Mouse (Mus musculus) MEL (cell line): ENCODE measurements at regions not wholly inside any gene's neighbourhood (a gene's known extent, or its start where the extent isn't known, plus 50 kb on each side); places are given as distances from the start of the nearest gene placed in this dataset.
A peak's percentile ranks its signal among the peaks of the same experiment; 100 is the strongest.

Source experiments
- DNase-seq: peaks from one replicate; pipeline ENCODE4 v3.0.0; 2011; ENCODE audit warnings: low read depth, low spot score
- H3K27ac ChIP-seq: 2 replicates; pipeline ENCODE4 v1.5.1; 2012; ENCODE audit warnings: low read depth, mild to moderate bottlenecking, control low read depth, low read length, moderate library complexity; ENCODE audit not compliant: control insufficient read depth
- H3K27me3 ChIP-seq, 2 experiments: fragments of 150-350 bp in 1 of 2; sonication (generic) in 1 of 2; 2 replicates each; pipeline ENCODE4 v1.6.1; 2012; ENCODE audit warnings: low read length in 2 of 2, mild to moderate bottlenecking in 2 of 2, improper control_type of control experiment in 1 of 2, moderate library complexity in 1 of 2; ENCODE audit not compliant: insufficient read depth in 2 of 2, control insufficient read depth in 1 of 2
- H3K36me3 ChIP-seq, 2 experiments: 2 replicates each; pipeline ENCODE4 v1.6.1; 2012 to 2014; ENCODE audit warnings: low read length in 2 of 2, improper control_type of control experiment in 1 of 2, inconsistent platforms in 1 of 2, mild to moderate bottlenecking in 1 of 2; ENCODE audit not compliant: insufficient read depth in 2 of 2, control insufficient read depth in 1 of 2
- H3K4me1 ChIP-seq, 2 experiments: fragments of 150-350 bp in 1 of 2; sonication (generic) in 1 of 2; 2 replicates each; pipeline ENCODE4 v1.6.1; 2012; ENCODE audit warnings: low read length in 2 of 2, improper control_type of control experiment in 1 of 2, mild to moderate bottlenecking in 1 of 2; ENCODE audit not compliant: insufficient read depth in 2 of 2, control insufficient read depth in 1 of 2
- H3K4me3 ChIP-seq, 2 experiments: fragments of 150-350 bp in 1 of 2; sonication (generic) in 1 of 2; 2 replicates each; pipeline ENCODE4 v1.5.1; 2012; ENCODE audit warnings: low read depth in 2 of 2, low read length in 2 of 2, mild to moderate bottlenecking in 2 of 2, moderate library complexity in 2 of 2, control low read depth in 1 of 2, improper control_type of control experiment in 1 of 2; ENCODE audit not compliant: control insufficient read depth in 1 of 2, insufficient read depth in 1 of 2
- H3K79me2 ChIP-seq: 2 replicates; pipeline ENCODE4 v1.6.1; 2012; ENCODE audit warnings: mild to moderate bottlenecking, low read length, moderate library complexity; ENCODE audit not compliant: control insufficient read depth, poor library complexity, insufficient read depth
- H3K9ac ChIP-seq: 2 replicates; pipeline ENCODE4 v1.6.1; 2012; ENCODE audit warnings: low read depth, mild to moderate bottlenecking, control low read depth, low read length, moderate library complexity; ENCODE audit not compliant: control insufficient read depth, poor library complexity, severe bottlenecking
- H3K9me3 ChIP-seq: fragments of 150-350 bp; sonication (generic); replicated peaks from 2 replicates; pipeline ENCODE4 v1.6.1; 2012; ENCODE audit warnings: mild to moderate bottlenecking, low read length, improper control_type of control experiment, moderate library complexity; ENCODE audit not compliant: insufficient read depth
- BHLHE40 ChIP-seq: IDR thresholded peaks from 2 replicates; pipeline ENCODE4 v1.6.1; 2012; ENCODE audit warnings: low read depth, mild to moderate bottlenecking, inconsistent platforms, low read length, improper control_type of control experiment, borderline replicate concordance
- CTCF ChIP-seq, 3 experiments: IDR thresholded peaks in 2 of 3; conservative IDR thresholded peaks in 1 of 3; 2 replicates each; pipeline ENCODE4 v1.5.1; 2011 to 2012; ENCODE audit warnings: low read length in 3 of 3, low read depth in 2 of 3, mild to moderate bottlenecking in 2 of 3, improper control_type of control experiment in 1 of 3, inconsistent platforms in 1 of 3, mixed read lengths in 1 of 3, moderate library complexity in 1 of 3; ENCODE audit not compliant: control insufficient read depth in 1 of 3, insufficient read depth in 1 of 3, poor library complexity in 1 of 3, severe bottlenecking in 1 of 3
- EP300 ChIP-seq, 2 experiments: IDR thresholded peaks; 2 replicates each; pipeline ENCODE4 v1.6.1; 2011; ENCODE audit warnings: improper control_type of control experiment in 2 of 2, low read length in 2 of 2, low read depth in 1 of 2, mild to moderate bottlenecking in 1 of 2
- ETS1 ChIP-seq: IDR thresholded peaks from 2 replicates; pipeline ENCODE4 v1.6.1; 2012; ENCODE audit warnings: low read depth, mild to moderate bottlenecking, inconsistent platforms, low read length, improper control_type of control experiment, moderate library complexity
- GATA1 ChIP-seq: IDR thresholded peaks from 2 replicates; pipeline ENCODE4 v1.6.1; 2011; ENCODE audit warnings: low read depth, low read length, improper control_type of control experiment
- JUND ChIP-seq: IDR thresholded peaks from 2 replicates; pipeline ENCODE4 v1.6.1; 2011; ENCODE audit warnings: low read depth, mild to moderate bottlenecking, improper control_type of control experiment, low read length
- KAT2A ChIP-seq: conservative IDR thresholded peaks from 2 replicates; pipeline ENCODE4 v1.6.1; 2012; ENCODE audit warnings: low read depth, low read length, improper control_type of control experiment, inconsistent platforms
- MAX ChIP-seq: IDR thresholded peaks from 2 replicates; pipeline ENCODE4 v1.6.1; 2011; ENCODE audit warnings: low read length, improper control_type of control experiment
- MAZ ChIP-seq: IDR thresholded peaks from 2 replicates; pipeline ENCODE4 v1.6.1; 2012; ENCODE audit warnings: low read depth, mild to moderate bottlenecking, inconsistent platforms, low read length, improper control_type of control experiment
- MEF2A ChIP-seq: IDR thresholded peaks from 2 replicates; pipeline ENCODE4 v1.6.1; 2014; ENCODE audit warnings: low read depth, mild to moderate bottlenecking, inconsistent platforms, low read length, improper control_type of control experiment; ENCODE audit not compliant: poor library complexity, insufficient replicate concordance, severe bottlenecking; ENCODE audit errors: extremely low read depth
- MXI1 ChIP-seq: IDR thresholded peaks from 2 replicates; pipeline ENCODE4 v1.6.1; 2011; ENCODE audit warnings: mild to moderate bottlenecking, low read depth, low read length, improper control_type of control experiment
- MYC ChIP-seq: IDR thresholded peaks from 2 replicates; pipeline ENCODE4 v1.6.1; 2011; ENCODE audit warnings: low read depth, mild to moderate bottlenecking, low read length, improper control_type of control experiment, moderate library complexity
- NRF1 ChIP-seq: IDR thresholded peaks from 2 replicates; pipeline ENCODE4 v1.6.1; 2014; ENCODE audit warnings: low read depth, mild to moderate bottlenecking, inconsistent platforms, low read length, improper control_type of control experiment, moderate library complexity; ENCODE audit not compliant: poor library complexity, insufficient read depth, severe bottlenecking
- POLR2A ChIP-seq, 2 experiments: IDR thresholded peaks; 2 replicates each; pipeline ENCODE4 v1.6.1; 2011 to 2012; ENCODE audit warnings: low read length in 2 of 2, mild to moderate bottlenecking in 2 of 2, control low read depth in 1 of 2, improper control_type of control experiment in 1 of 2, low read depth in 1 of 2, moderate library complexity in 1 of 2; ENCODE audit not compliant: control insufficient read depth in 1 of 2, insufficient read depth in 1 of 2, poor library complexity in 1 of 2
- POLR2AphosphoS5 ChIP-seq: IDR thresholded peaks from 2 replicates; pipeline ENCODE4 v1.6.1; 2012; ENCODE audit warnings: low read depth, borderline replicate concordance, mild to moderate bottlenecking, inconsistent platforms, low read length, moderate library complexity, mixed read lengths
- SIN3A ChIP-seq: IDR thresholded peaks from 2 replicates; pipeline ENCODE4 v1.6.1; 2012; ENCODE audit warnings: low read length, improper control_type of control experiment, inconsistent platforms
- SMC3 ChIP-seq: IDR thresholded peaks from 2 replicates; pipeline ENCODE4 v1.6.1; 2011; ENCODE audit warnings: low read depth, low read length, improper control_type of control experiment
- TAL1 ChIP-seq: IDR thresholded peaks from 2 replicates; pipeline ENCODE4 v1.6.1; 2012; ENCODE audit warnings: mild to moderate bottlenecking, inconsistent platforms, low read length, moderate library complexity, mixed read lengths
- TBP ChIP-seq: IDR thresholded peaks from 2 replicates; pipeline ENCODE4 v1.8.0; 2011; ENCODE audit warnings: low read depth, low read length, improper control_type of control experiment
- TCF12 ChIP-seq: IDR thresholded peaks from 2 replicates; pipeline ENCODE4 v1.6.1; 2014; ENCODE audit warnings: low read depth, mild to moderate bottlenecking, inconsistent platforms, low read length, improper control_type of control experiment, moderate library complexity
- UBTF ChIP-seq: IDR thresholded peaks from 2 replicates; pipeline ENCODE4 v1.6.1; 2012; ENCODE audit warnings: low read depth, mild to moderate bottlenecking, inconsistent platforms, low read length, improper control_type of control experiment, moderate library complexity, borderline replicate concordance; ENCODE audit not compliant: insufficient read depth
- USF1 ChIP-seq: IDR thresholded peaks from 2 replicates; pipeline ENCODE4 v1.6.1; 2014; ENCODE audit warnings: low read depth, mild to moderate bottlenecking, inconsistent platforms, low read length, improper control_type of control experiment, moderate library complexity
- ZC3H11A ChIP-seq: IDR thresholded peaks from 2 replicates; pipeline ENCODE4 v1.6.1; 2012; ENCODE audit warnings: low read depth, mild to moderate bottlenecking, inconsistent platforms, low read length, improper control_type of control experiment
- ZKSCAN1 ChIP-seq: IDR thresholded peaks from 2 replicates; pipeline ENCODE4 v1.6.1; 2012; ENCODE audit warnings: low read depth, mild to moderate bottlenecking, inconsistent platforms, low read length, improper control_type of control experiment, moderate library complexity
- ZMIZ1 ChIP-seq: IDR thresholded peaks from 2 replicates; pipeline ENCODE4 v1.6.1; 2012; ENCODE audit warnings: low read depth, mild to moderate bottlenecking, inconsistent platforms, low read length, improper control_type of control experiment, moderate library complexity
- ZNF384 ChIP-seq: IDR thresholded peaks from 2 replicates; pipeline ENCODE4 v1.6.1; 2012; ENCODE audit warnings: low read depth, mild to moderate bottlenecking, inconsistent platforms, low read length, improper control_type of control experiment

DNA sequence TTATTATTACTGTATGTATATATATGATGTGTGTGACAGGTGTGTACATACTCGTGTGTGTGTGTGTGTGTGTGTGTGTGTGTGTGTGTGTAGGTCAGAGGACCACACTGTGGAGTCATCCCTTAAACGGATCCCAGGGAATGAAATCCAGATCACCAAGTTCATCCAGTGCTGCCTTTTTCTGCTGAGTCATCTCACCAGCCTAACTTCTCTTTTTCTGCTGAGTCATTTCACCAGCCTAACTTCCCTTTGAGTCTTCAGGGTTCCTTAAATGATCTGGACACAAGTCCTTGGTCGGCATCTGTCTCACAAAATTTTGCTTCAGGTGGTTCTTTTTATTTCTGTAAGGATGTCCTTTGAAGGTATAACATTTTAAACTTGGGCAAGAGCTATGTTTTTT is 302.2 kb downstream of the 1810013L24Rik start (continued):
- TF ChIP-seq TCF12 (no peak), BHLHE40 (no peak), TAL1 (no peak), ZKSCAN1 (no peak), ETS1 (peak; percentile 71), TBP (0 out of 2 replicates have a peak, but pooled peaks have one; percentile 13), GATA1 (no peak), MAX (no peak), JUND (no peak), MYC (peak; percentile 53; the same call in 1 of the 2 replicates), MEF2A (no peak), SIN3A (peak; percentile 50; the same call in 1 of the 2 replicates), POLR2AphosphoS5 (no peak), UBTF (no peak), CTCF (IDR thresholded peaks at IDR 0.05 in 2 of 3, conservative IDR thresholded peaks at IDR 0.05 in 1 of 3; ENCODE audit: control insufficient read depth in 1 of 3, insufficient read depth in 1 of 3, low read depth in 2 of 3, low read length in 3 of 3, poor library complexity in 1 of 3, severe bottlenecking in 1 of 3) (no peak)
- TF ChIP-seq, all 39 proteins: peak for 7

GRCm38 (mm10) chr16:9132778-9133177 is 302.9 kb downstream of the 1810013L24Rik start:
- no peaks in the 10 kb centered on the region for H3K27me3 ChIP-seq

GRCm38 (mm10) chr16:9135377-9135776 is 305.5 kb downstream of the 1810013L24Rik start:
- Histone ChIP-seq H3K79me2 (no peaks in the 10 kb centered on the region), H3K36me3 (peaks cover 0 to 8% of the 10 kb centered on the region in 2 experiments; a peak in 2 of 4 replicates), H3K9me3 (no peaks in the 10 kb centered on the region), H3K4me3 (no peak overlapping the region), H3K27ac (no peak overlapping the region), H3K4me1 (peaks cover 6 to 9% of the 10 kb centered on the region in 2 experiments), H3K9ac (no peak overlapping the region), H3K27me3 (no peaks in the 10 kb centered on the region)
- DNase-seq, result no peak
- no peak for TF ChIP-seq USF1
- TF ChIP-seq POLR2AphosphoS5, result no peak
- TF ChIP-seq ZMIZ1, result no peak
- TF ChIP-seq ZC3H11A, result no peak
- no peak for TF ChIP-seq MAZ
- TF ChIP-seq BHLHE40, result no peak
- no peak for TF ChIP-seq KAT2A
- no peak for TF ChIP-seq ZNF384
- no peak for TF ChIP-seq TCF12
- TF ChIP-seq SMC3, result no peak
- no peak for TF ChIP-seq MXI1

More at GRCm38 (mm10) chr16:9132778-9133177, 302.9 kb downstream of the 1810013L24Rik start:
- Histone ChIP-seq H3K9me3 (no peaks in the 10 kb centered on the region), H3K36me3 (peaks cover 0 to 8% of the 10 kb centered on the region in 2 experiments; a peak in 2 of 4 replicates), H3K4me1 (peaks cover 6 to 9% of the 10 kb centered on the region in 2 experiments), H3K9ac (no peak overlapping the region), H3K27ac (no peak overlapping the region), H3K79me2 (no peaks in the 10 kb centered on the region), H3K4me3 (no peak overlapping the region)
- peak; percentile 66 for DNase-seq
- no peak for TF ChIP-seq ZKSCAN1
- 0 out of 4 replicates have a peak, but pooled peaks of 1 of the 2 experiments have one; percentile 13 for TF ChIP-seq EP300 (IDR thresholded peaks at IDR 0.05; ENCODE audit: low read depth in 1 of 2, low read length in 2 of 2)
- no peak for TF ChIP-seq NRF1
- no peak for TF ChIP-seq POLR2A (IDR thresholded peaks at IDR 0.05; ENCODE audit: control insufficient read depth in 1 of 2, insufficient read depth in 1 of 2, low read depth in 1 of 2, low read length in 2 of 2, poor library complexity in 1 of 2)
- TF ChIP-seq ZMIZ1, result no peak
